Mouse (Mus musculus) gastrocnemius, postnatal 4 days (tissue): ENCODE measurements at regions not wholly inside any gene's neighbourhood (a gene's known extent, or its start where the extent isn't known, plus 50 kb on each side); places are given as distances from the start of the nearest gene placed in this dataset.

ENCODE experiments used
- DNase-seq, 2 experiments: peaks; one replicate each; pipeline ENCODE4 v3.0.0; 2021 to 2022; ENCODE audit warnings: low spot score in 2 of 2, mixed read lengths in 2 of 2

- no peak for DNase-seq
Measured at GRCm38 (mm10) chr13:60299076-60299475, 121.9 kb upstream of the Gas1 start.

GRCm38 (mm10) chr13:60303561-60303960, 126.4 kb upstream of the Gas1 start:
- no peak for DNase-seq

- DNase-seq, result no peak
Measured at GRCm38 (mm10) chr13:60305028-60305810, 128.1 kb upstream of the Gas1 start.

GRCm38 (mm10) chr13:60308062-60308801, 131.1 kb upstream of the Gas1 start:
- DNase-seq, result no peak

- DNase-seq, result no peak
Measured at GRCm38 (mm10) chr13:60309482-60309881, 132.3 kb upstream of the Gas1 start.

GRCm38 (mm10) chr13:60309926-60310325, 132.8 kb upstream of the Gas1 start:
- DNase-seq, result no peak

GRCm38 (mm10) chr13:60312397-60313085, 135.4 kb upstream of the Gas1 start:
- DNase-seq, result no peak

GRCm38 (mm10) chr13:60318436-60319020, 141.4 kb upstream of the Gas1 start:
- DNase-seq, result peak in 1 of 2 experiments; percentile 30

GRCm38 (mm10) chr13:60319268-60319667, 142.1 kb upstream of the Gas1 start:
- no peak for DNase-seq

GRCm38 (mm10) chr13:60319861-60320602, 142.9 kb upstream of the Gas1 start:
- no peak for DNase-seq

GRCm38 (mm10) chr13:60322579-60322978, 145.4 kb upstream of the Gas1 start:
- peak in 1 of 2 experiments; percentile 42 for DNase-seq

GRCm38 (mm10) chr13:60330475-60331258, 153.5 kb upstream of the Gas1 start:
- peak in 1 of 2 experiments; percentile 42 for DNase-seq

- DNase-seq, result no peak
Measured at GRCm38 (mm10) chr13:60336196-60336595, 159.0 kb upstream of the Gas1 start.

- DNase-seq, result peak in 1 of 2 experiments; percentile 70
Measured at GRCm38 (mm10) chr13:60337383-60337782, 160.2 kb upstream of the Gas1 start.

- peak in 1 of 2 experiments; percentile 26 for DNase-seq
Measured at GRCm38 (mm10) chr13:60338107-60338506, 160.9 kb upstream of the Gas1 start.

GRCm38 (mm10) chr13:60340068-60340467, 162.9 kb upstream of the Gas1 start:
- DNase-seq, result no peak

- DNase-seq, result peak; percentile 69 to 84
Measured at GRCm38 (mm10) chr13:60347881-60348280, 170.7 kb upstream of the Gas1 start.

- DNase-seq, result no peak
Measured at GRCm38 (mm10) chr13:60348438-60348837, 171.3 kb upstream of the Gas1 start.

- no peak for DNase-seq
Measured at GRCm38 (mm10) chr13:60355707-60356490, 178.7 kb upstream of the Gas1 start.
